ENCODE assay signal across 20 mouse cellular contexts in the genomic region with DNA sequence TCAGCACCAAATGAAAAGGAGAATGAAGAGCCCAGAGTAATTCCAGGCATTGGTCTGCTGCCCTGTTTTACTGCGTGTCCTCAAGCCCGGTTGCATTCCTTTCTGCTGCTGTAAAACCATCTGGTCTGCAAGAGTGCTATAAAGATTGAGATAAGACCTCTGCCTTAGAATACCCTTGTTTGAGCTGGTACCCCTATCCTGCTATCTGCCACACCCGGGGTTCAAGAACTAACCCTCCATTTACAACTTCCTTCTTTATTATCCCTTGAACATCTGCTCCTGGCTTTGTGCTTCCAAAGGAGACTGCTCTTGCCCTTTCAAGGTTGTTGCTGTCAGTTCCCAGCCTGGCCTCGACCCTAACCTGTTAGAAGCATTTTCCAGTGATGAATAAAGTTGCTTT. TPM values are rescaled to one million over a fixed set of nuclear protein-coding genes. Genes with fewer than 3 reads are reported as not detected.
DNase-seq lines count a peak whose midpoint lies in the region; ATAC-seq lines count a peak whose summit lies in the region.
"Had no signal": no experiment of that assay in that cellular context is flagged by ENCODE, and none has a peak within 500 bp of the region (broad histone marks: within the 10 kb centered on the region; RNA-seq: fewer than 3 reads in every experiment).

No protein-coding gene starts in this region.

- H3K4me2 ChIP-seq in heart, embryonic 13.5 days, result no peak overlapping the region
- no peak overlapping the region for H3K4me2 ChIP-seq in intestine, embryonic 16.5 days (ENCODE audit: low read depth, low read length)
- H3K4me2 ChIP-seq in limb, embryonic 12.5 days, result no peak overlapping the region
- H3K4me2 ChIP-seq: forebrain, embryonic 13.5 days; heart, embryonic 15.5 days; hindbrain, embryonic 15.5 days had no signal

- intact Hi-C loops in heart, postnatal 10 days (cut with DNase I), result no loop called here

- H3K4me3 ChIP-seq in heart, embryonic 13.5 days, result no peak overlapping the region
- H3K4me3 ChIP-seq in intestine, embryonic 16.5 days (ENCODE audit: low read length), result no peak overlapping the region
- no peak overlapping the region for H3K4me3 ChIP-seq in limb, embryonic 12.5 days (replicated peaks)
- H3K4me3 ChIP-seq: forebrain, embryonic 13.5 days; heart, embryonic 10.5 days; heart, embryonic 15.5 days; hindbrain, embryonic 15.5 days had no signal

- no peaks in the 10 kb centered on the region for H3K27me3 ChIP-seq in heart, embryonic 13.5 days (replicated peaks)
- H3K27me3 ChIP-seq in intestine, embryonic 16.5 days (replicated peaks; ENCODE audit: control insufficient read depth, insufficient read depth, low read length), result no peaks in the 10 kb centered on the region
- H3K27me3 ChIP-seq in limb, embryonic 12.5 days, result no peaks in the 10 kb centered on the region
- H3K27me3 ChIP-seq: CH12.LX; forebrain, embryonic 13.5 days; heart, embryonic 15.5 days; hindbrain, embryonic 15.5 days had no signal

- no peak overlapping the region for H3K9ac ChIP-seq in heart, embryonic 13.5 days
- no peak overlapping the region for H3K9ac ChIP-seq in intestine, embryonic 16.5 days (ENCODE audit: low read depth, low read length)
- no peak overlapping the region for H3K9ac ChIP-seq in limb, embryonic 12.5 days (replicated peaks)
- H3K9ac ChIP-seq: forebrain, embryonic 13.5 days; forebrain, postnatal 0 days; heart, embryonic 15.5 days; hindbrain, embryonic 15.5 days had no signal

- WGBS in heart, embryonic 13.5 days, result 33% methylated on average over 4 of the region's 4 CpGs
- WGBS in intestine, embryonic 16.5 days, result 32% methylated on average over 4 of the region's 4 CpGs
- 22% methylated on average over 4 of the region's 4 CpGs for WGBS in limb, embryonic 12.5 days

- no peaks in the 10 kb centered on the region for H3K9me3 ChIP-seq in heart, embryonic 13.5 days
- H3K9me3 ChIP-seq in intestine, embryonic 16.5 days (ENCODE audit: control insufficient read depth, low read length), result no peaks in the 10 kb centered on the region
- no peaks in the 10 kb centered on the region for H3K9me3 ChIP-seq in limb, embryonic 12.5 days
- H3K9me3 ChIP-seq: forebrain, embryonic 13.5 days; heart, embryonic 10.5 days; heart, embryonic 15.5 days; hindbrain, embryonic 15.5 days had no signal

- peaks cover 6% of the 10 kb centered on the region; the same call in 1 of the 2 replicates for H3K4me1 ChIP-seq in heart, embryonic 13.5 days
- H3K4me1 ChIP-seq in intestine, embryonic 16.5 days (ENCODE audit: control insufficient read depth, insufficient read depth, low read length), result no peaks in the 10 kb centered on the region
- H3K4me1 ChIP-seq in limb, embryonic 12.5 days (replicated peaks), result no peaks in the 10 kb centered on the region
- H3K4me1 ChIP-seq: forebrain, embryonic 13.5 days; heart, embryonic 10.5 days; heart, embryonic 15.5 days; hindbrain, embryonic 15.5 days had no signal

- DNase-seq in heart, postnatal 10 days, result no peak
- no peak for DNase-seq in thymus, adult 18-20 months
- no peak for DNase-seq in thymus, postnatal 25 days
- no peak for DNase-seq in cerebellum, adult 8-10 months
- DNase-seq: adrenal gland, adult 2 months; adrenal gland, postnatal 25 days; cerebellum, adult 2 months; cerebellum, postnatal 25 days; forebrain, postnatal 0 days; gastrocnemius, postnatal 14 days; heart, adult 18-20 months; heart, postnatal 36 days had no signal

- no peak for ATAC-seq in heart, embryonic 13.5 days (ENCODE audit: extremely low read depth, insufficient number of reproducible peaks, low FRiP score, low TSS enrichment)
- ATAC-seq in intestine, embryonic 16.5 days, result peak; percentile 95
- no peak for ATAC-seq in limb, embryonic 12.5 days (ENCODE audit: insufficient number of reproducible peaks, insufficient read depth, low FRiP score, low TSS enrichment, low read depth)
- ATAC-seq: forebrain, embryonic 13.5 days; forebrain, postnatal 0 days had no signal

- H3K27ac ChIP-seq in heart, embryonic 13.5 days (replicated peaks), result 0 out of 2 replicates have a peak overlapping the region, but pooled peaks have one; percentile 12
- H3K27ac ChIP-seq in intestine, embryonic 16.5 days (ENCODE audit: low read length), result peak overlapping the region; percentile 58
- 0 out of 2 replicates have a peak overlapping the region, but pooled peaks have one; percentile 72 for H3K27ac ChIP-seq in limb, embryonic 12.5 days
- H3K27ac ChIP-seq: forebrain, embryonic 13.5 days; heart, embryonic 10.5 days; heart, embryonic 15.5 days; hindbrain, embryonic 15.5 days had no signal

- no peaks in the 10 kb centered on the region for H3K36me3 ChIP-seq in heart, embryonic 13.5 days
- no peaks in the 10 kb centered on the region for H3K36me3 ChIP-seq in intestine, embryonic 16.5 days (ENCODE audit: control insufficient read depth, insufficient read depth, low read length)
- no peaks in the 10 kb centered on the region for H3K36me3 ChIP-seq in limb, embryonic 12.5 days
- H3K36me3 ChIP-seq: heart, embryonic 10.5 days; heart, embryonic 15.5 days; hindbrain, embryonic 15.5 days had no signal

RNA-seq across cellular contexts. Expression of gene C1galt1c1, which starts 6.5 kb away (rescaled TPM):
- 24.3 and 29.4 TPM in 2 replicates for polyA plus RNA-seq in heart, embryonic 13.5 days (2015; fragmentation: Nextera tagmentation; extraction: Ambion mirVana)
- total RNA-seq in heart, postnatal 10 days (2021), result 10 to 100 TPM; 10.5 to 11.4 TPM
- polyA plus RNA-seq in intestine, embryonic 16.5 days (2015; fragmentation: Nextera tagmentation; extraction: Ambion mirVana), result 65.3 and 71.5 TPM in 2 replicates
- 21.1 and 22.1 TPM in 2 replicates for polyA plus RNA-seq in limb, embryonic 12.5 days (2016; fragmentation: Nextera tagmentation; extraction: Ambion mirVana)

RNA-seq across cellular contexts. Expression of gene Mcts1, which starts 41.1 kb away (rescaled TPM):
- polyA plus RNA-seq in heart, embryonic 13.5 days (2015; fragmentation: Nextera tagmentation; extraction: Ambion mirVana), result 51.4 and 56.1 TPM in 2 replicates
- total RNA-seq in heart, postnatal 10 days (2021), result 10 to 100 TPM; 41.6 to 42.8 TPM
- 91.5 and 101 TPM in 2 replicates for polyA plus RNA-seq in intestine, embryonic 16.5 days (2015; fragmentation: Nextera tagmentation; extraction: Ambion mirVana)
- polyA plus RNA-seq in limb, embryonic 12.5 days (2016; fragmentation: Nextera tagmentation; extraction: Ambion mirVana), result 86.0 and 87.4 TPM in 2 replicates

Comparison
In these comparisons a context has a peak if more than half of its experiments do, and no peak if none do; other contexts are left out.
1. H3K27ac ChIP-seq: peak in every context shown above with its lines; median percentile 72 in limb, embryonic 12.5 days; 58 in intestine, embryonic 16.5 days; 12 in heart, embryonic 13.5 days.